Mouse (Mus musculus): ENCODE data around the gene Arhgap6. TPM values are rescaled to one million over a fixed set of nuclear protein-coding genes. Genes with fewer than 3 reads are reported as not detected.

Arhgap6 gene
- polyA plus RNA-seq, 1 experiment from 2014 or later = 0.98 TPM

GRCm38 (mm10) chrX:169094601-169095000 lies 299.7 kb downstream of the Arhgap6 start:
- H3K36me3 ChIP-seq (replicated peaks) = no peaks in the 10 kb centered on the region
- H3K9me3 ChIP-seq = no peaks in the 10 kb centered on the region
- no peak for DNase-seq (ENCODE audit: extremely low spot score, low spot score)
- no peak overlapping the region for H3K4me3 ChIP-seq
- H3K27ac ChIP-seq = no peak overlapping the region
- H3K4me1 ChIP-seq = no peaks in the 10 kb centered on the region
- peaks cover 83% of the 10 kb centered on the region for H3K27me3 ChIP-seq (ENCODE audit: poor library complexity, severe bottlenecking)
- WGBS = 82% methylated on average over 2 of the region's 2 CpGs

GRCm38 (mm10) chrX:169095584-169095983 lies 300.7 kb downstream of the Arhgap6 start:
- H3K27me3 ChIP-seq (ENCODE audit: poor library complexity, severe bottlenecking) = peaks cover 76% of the 10 kb centered on the region

GRCm38 (mm10) chrX:169102665-169103064 lies 307.8 kb downstream of the Arhgap6 start:
- DNase-seq (ENCODE audit: extremely low spot score, low spot score) = no peak
- Histone ChIP-seq H3K4me1 (no peaks in the 10 kb centered on the region), H3K27me3 (ENCODE audit: poor library complexity, severe bottlenecking) (peaks cover 83% of the 10 kb centered on the region), H3K27ac (no peak overlapping the region), H3K4me3 (no peak overlapping the region), H3K36me3 (replicated peaks) (no peaks in the 10 kb centered on the region), H3K9me3 (no peaks in the 10 kb centered on the region)
- WGBS = 96% methylated on average over 1 of the region's 1 CpGs

More at GRCm38 (mm10) chrX:169095584-169095983, 300.7 kb downstream of the Arhgap6 start:
- Histone ChIP-seq H3K4me1 (no peaks in the 10 kb centered on the region), H3K36me3 (replicated peaks) (no peaks in the 10 kb centered on the region), H3K27ac (no peak overlapping the region), H3K4me3 (no peak overlapping the region), H3K9me3 (no peaks in the 10 kb centered on the region)
- DNase-seq (ENCODE audit: extremely low spot score, low spot score) = no peak

GRCm38 (mm10) chrX:169106048-169106622 lies 311.2 kb downstream of the Arhgap6 start:
- no peaks in the 10 kb centered on the region for H3K9me3 ChIP-seq
- H3K27ac ChIP-seq = no peak overlapping the region
- whole genome bisulfite sequencing = 75% methylated on average over 4 of the region's 4 CpGs
- peaks cover 82% of the 10 kb centered on the region for H3K27me3 ChIP-seq (ENCODE audit: poor library complexity, severe bottlenecking)
- H3K4me3 ChIP-seq = no peak overlapping the region
- no peaks in the 10 kb centered on the region for H3K36me3 ChIP-seq (replicated peaks)
- no peak for DNase-seq (ENCODE audit: extremely low spot score, low spot score)
- H3K4me1 ChIP-seq = no peaks in the 10 kb centered on the region

GRCm38 (mm10) chrX:169107372-169107771 lies 312.5 kb downstream of the Arhgap6 start:
- Histone ChIP-seq H3K36me3 (replicated peaks) (no peaks in the 10 kb centered on the region), H3K27ac (no peak overlapping the region), H3K27me3 (ENCODE audit: poor library complexity, severe bottlenecking) (peaks cover 81% of the 10 kb centered on the region), H3K4me3 (no peak overlapping the region), H3K9me3 (no peaks in the 10 kb centered on the region), H3K4me1 (no peaks in the 10 kb centered on the region)
- no peak for DNase-seq (ENCODE audit: extremely low spot score, low spot score)
- WGBS = 84% methylated on average over 2 of the region's 2 CpGs

- Histone ChIP-seq H3K9me3 (no peaks in the 10 kb centered on the region), H3K4me3 (no peak overlapping the region), H3K36me3 (replicated peaks) (no peaks in the 10 kb centered on the region), H3K4me1 (no peaks in the 10 kb centered on the region), H3K27me3 (ENCODE audit: poor library complexity, severe bottlenecking) (peaks cover 70% of the 10 kb centered on the region), H3K27ac (no peak overlapping the region)
- DNase-seq (ENCODE audit: extremely low spot score, low spot score) = no peak
- 91% methylated on average over 3 of the region's 3 CpGs for WGBS
These were observed 315.1 kb downstream of the Arhgap6 start for GRCm38 (mm10) chrX:169110031-169110430.

- no peak overlapping the region for H3K4me3 ChIP-seq
- no peaks in the 10 kb centered on the region for H3K4me1 ChIP-seq
- H3K36me3 ChIP-seq (replicated peaks) = no peaks in the 10 kb centered on the region
- WGBS = 78% methylated on average over 4 of the region's 4 CpGs
- H3K27ac ChIP-seq = no peak overlapping the region
- no peak for DNase-seq (ENCODE audit: extremely low spot score, low spot score)
- no peaks in the 10 kb centered on the region for H3K9me3 ChIP-seq
- H3K27me3 ChIP-seq (ENCODE audit: poor library complexity, severe bottlenecking) = peaks cover 64% of the 10 kb centered on the region
These were observed 317.8 kb downstream of the Arhgap6 start for GRCm38 (mm10) chrX:169112662-169113061.

- DNase-seq (ENCODE audit: extremely low spot score, low spot score) = no peak
- no peaks in the 10 kb centered on the region for H3K9me3 ChIP-seq
- no peak overlapping the region for H3K4me3 ChIP-seq
- H3K4me1 ChIP-seq = no peaks in the 10 kb centered on the region
- no peaks in the 10 kb centered on the region for H3K36me3 ChIP-seq (replicated peaks)
- no peak overlapping the region for H3K27ac ChIP-seq
- H3K27me3 ChIP-seq (ENCODE audit: poor library complexity, severe bottlenecking) = peaks cover 59% of the 10 kb centered on the region
- 91% methylated on average over 4 of the region's 4 CpGs for WGBS
These were observed 328.3 kb downstream of the Arhgap6 start for GRCm38 (mm10) chrX:169123115-169123772.

- Histone ChIP-seq H3K4me3 (no peak overlapping the region), H3K27ac (no peak overlapping the region), H3K36me3 (replicated peaks) (no peaks in the 10 kb centered on the region), H3K9me3 (no peaks in the 10 kb centered on the region), H3K4me1 (no peaks in the 10 kb centered on the region), H3K27me3 (ENCODE audit: poor library complexity, severe bottlenecking) (peaks cover 54% of the 10 kb centered on the region)
- 90% methylated on average over 3 of the region's 3 CpGs for WGBS
- no peak for DNase-seq (ENCODE audit: extremely low spot score, low spot score)
These were observed 328.9 kb downstream of the Arhgap6 start for GRCm38 (mm10) chrX:169123773-169124151.

- Histone ChIP-seq H3K27ac (no peak overlapping the region), H3K4me3 (no peak overlapping the region), H3K36me3 (replicated peaks) (no peaks in the 10 kb centered on the region), H3K9me3 (no peaks in the 10 kb centered on the region), H3K27me3 (ENCODE audit: poor library complexity, severe bottlenecking) (peaks cover 85% of the 10 kb centered on the region), H3K4me1 (no peaks in the 10 kb centered on the region)
- WGBS = 88% methylated on average over 7 of the region's 7 CpGs
- DNase-seq (ENCODE audit: extremely low spot score, low spot score) = no peak
These were observed 344.9 kb downstream of the Arhgap6 start for GRCm38 (mm10) chrX:169139758-169140157.

GRCm38 (mm10) chrX:169140467-169140866 lies 345.6 kb downstream of the Arhgap6 start:
- Histone ChIP-seq H3K27ac (no peak overlapping the region), H3K4me3 (no peak overlapping the region), H3K4me1 (no peaks in the 10 kb centered on the region), H3K36me3 (replicated peaks) (no peaks in the 10 kb centered on the region), H3K27me3 (ENCODE audit: poor library complexity, severe bottlenecking) (peaks cover 91% of the 10 kb centered on the region), H3K9me3 (no peaks in the 10 kb centered on the region)
- WGBS = 86% methylated on average over 9 of the region's 9 CpGs
- no peak for DNase-seq (ENCODE audit: extremely low spot score, low spot score)

- Histone ChIP-seq H3K4me3 (no peak overlapping the region), H3K27ac (no peak overlapping the region), H3K4me1 (no peaks in the 10 kb centered on the region), H3K27me3 (ENCODE audit: poor library complexity, severe bottlenecking) (peaks cover 87% of the 10 kb centered on the region), H3K9me3 (no peaks in the 10 kb centered on the region), H3K36me3 (replicated peaks) (no peaks in the 10 kb centered on the region)
- DNase-seq (ENCODE audit: extremely low spot score, low spot score) = no peak
These were observed 358.9 kb downstream of the Arhgap6 start for GRCm38 (mm10) chrX:169153805-169154204.

GRCm38 (mm10) chrX:169158385-169158784 lies 363.5 kb downstream of the Arhgap6 start:
- WGBS = 77% methylated on average over 6 of the region's 6 CpGs
- H3K27ac ChIP-seq = no peak overlapping the region
- no peaks in the 10 kb centered on the region for H3K36me3 ChIP-seq (replicated peaks)
- H3K27me3 ChIP-seq (ENCODE audit: poor library complexity, severe bottlenecking) = peaks cover 49% of the 10 kb centered on the region
- H3K4me1 ChIP-seq = no peaks in the 10 kb centered on the region
- no peak for DNase-seq (ENCODE audit: extremely low spot score, low spot score)
- no peak overlapping the region for H3K4me3 ChIP-seq
- H3K9me3 ChIP-seq = no peaks in the 10 kb centered on the region
